Mouse (Mus musculus) spleen, postnatal 14 days (tissue): ENCODE results near the gene Selenop.

ENCODE experiments used
- DNase-seq, 2 experiments: peaks; one replicate each; pipeline ENCODE4 v3.0.0; 2021 to 2022; ENCODE audit warnings: low spot score in 2 of 2

Selenop gene

DNA sequence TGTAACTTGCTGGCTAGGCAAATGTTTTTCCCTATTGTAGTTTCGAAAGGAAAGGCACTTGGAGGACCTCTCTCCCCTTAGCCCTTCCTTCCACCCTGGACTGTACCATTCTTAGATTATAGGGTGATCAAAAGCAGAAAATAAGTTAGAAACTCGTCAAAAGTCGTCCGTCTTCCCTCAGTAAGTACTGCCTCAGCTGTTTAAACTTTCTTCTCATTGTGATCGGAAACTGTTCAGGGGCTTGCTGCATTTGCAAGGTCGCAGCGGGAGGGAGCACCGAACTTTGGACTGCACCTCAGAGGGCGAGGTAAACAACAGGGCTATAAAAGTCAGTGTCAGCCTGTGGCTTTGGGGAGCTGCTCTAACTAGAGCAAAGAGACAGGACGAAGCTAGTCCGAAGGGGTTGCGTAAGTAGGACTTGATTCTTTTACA is 2.3 kb downstream of the Selenop start:
- DNase-seq: peak; percentile 30 to 51

DNA sequence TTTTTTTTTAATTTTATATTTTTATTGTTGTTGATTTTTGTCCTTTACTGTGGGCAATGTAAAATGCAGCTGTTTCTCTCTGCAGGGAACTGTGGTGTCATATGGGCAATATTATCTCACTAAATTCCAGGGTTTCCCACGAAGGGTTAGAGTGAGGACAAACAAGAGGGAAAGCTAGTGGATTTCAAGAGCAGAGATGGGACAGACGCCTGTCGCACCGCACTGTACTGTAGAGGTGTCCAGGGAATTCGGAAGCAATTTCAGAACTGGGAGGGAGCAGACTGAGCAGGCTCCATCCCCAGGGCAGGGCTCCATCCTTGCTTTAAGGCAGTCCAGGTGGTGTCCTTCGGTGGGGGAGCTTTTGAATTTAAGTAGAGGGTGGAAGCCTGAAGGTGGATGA is 2.9 kb downstream of the Selenop start:
- DNase-seq: no peak

DNA sequence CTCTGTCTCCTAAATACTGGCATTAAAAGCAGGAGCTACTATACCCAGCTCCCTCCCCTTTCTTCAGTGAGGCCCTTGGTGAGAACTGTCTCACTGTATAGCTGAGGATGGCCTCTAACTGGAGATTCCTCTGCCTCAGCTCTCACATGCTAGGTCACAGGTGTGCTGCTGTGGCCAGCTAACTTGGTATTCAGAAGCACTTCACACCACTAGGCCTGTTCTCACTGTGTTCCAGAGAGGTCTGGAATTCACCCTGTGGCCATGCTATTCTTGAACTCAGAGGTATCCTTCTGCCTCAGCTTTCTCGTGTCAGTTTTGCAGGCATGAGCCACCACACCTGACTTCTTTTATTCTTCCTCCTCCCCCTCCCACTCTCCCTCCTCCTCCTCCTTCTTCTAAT is 4.8 kb downstream of the Selenop start:
- DNase-seq: no peak

DNA sequence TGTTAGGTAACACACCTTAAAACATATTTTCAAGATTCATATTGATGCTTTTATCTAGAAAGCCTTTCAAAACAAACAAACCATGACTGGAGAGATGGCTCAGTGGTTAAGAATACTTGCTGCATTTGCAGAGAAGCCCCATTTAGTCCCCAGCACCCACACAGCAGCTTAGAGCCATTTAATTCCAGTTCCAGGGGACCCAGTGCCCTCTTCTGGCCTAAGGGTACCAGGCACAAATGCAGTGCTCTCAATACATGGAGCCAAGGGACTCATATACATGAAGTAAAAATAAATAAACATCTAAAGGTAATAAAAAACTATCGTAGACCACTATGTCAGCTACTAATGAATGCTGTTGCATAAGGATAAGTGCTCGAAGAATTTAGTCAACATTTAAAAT is 9.0 kb downstream of the Selenop start:
- no peak for DNase-seq

DNA sequence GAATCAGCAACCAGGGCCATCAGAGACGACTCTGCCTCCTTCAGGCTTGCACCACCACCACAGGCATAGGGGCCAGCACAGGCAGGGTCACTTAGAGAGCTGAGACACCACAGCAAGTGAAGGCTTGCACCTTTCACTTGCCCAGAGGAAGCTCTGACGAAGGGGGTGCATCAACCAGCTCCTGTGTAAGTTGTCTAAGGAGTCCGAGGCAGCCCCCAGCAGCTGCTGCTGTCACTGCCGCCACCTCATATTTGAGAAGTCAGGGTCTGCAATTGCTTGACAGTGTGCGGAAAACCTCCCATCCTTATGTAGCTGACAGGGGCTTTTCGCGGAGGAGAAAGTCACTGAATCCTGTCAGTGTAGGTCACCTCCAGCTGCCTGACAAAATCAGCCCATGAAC is 10.9 kb downstream of the Selenop start:
- no peak for DNase-seq

DNA sequence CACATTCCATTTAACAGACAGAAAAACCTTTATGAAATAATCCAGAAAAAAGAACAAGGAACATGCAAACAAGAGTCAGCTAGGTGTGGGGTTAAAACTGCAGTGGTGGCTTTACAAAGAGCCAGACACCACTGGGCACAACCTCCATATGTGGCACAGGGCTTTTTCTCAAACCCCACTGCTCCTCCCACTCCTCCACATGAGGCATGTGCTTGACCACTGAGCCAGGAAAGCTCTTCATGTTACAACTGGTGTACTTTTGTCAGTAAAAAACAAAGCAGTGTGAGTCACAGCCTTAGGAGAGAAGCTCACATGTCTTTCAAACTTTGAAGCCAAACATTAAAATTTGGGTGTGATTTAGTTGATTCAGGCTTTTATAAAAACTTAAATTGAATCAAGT is 12.9 kb downstream of the Selenop start:
- DNase-seq: no peak

DNA sequence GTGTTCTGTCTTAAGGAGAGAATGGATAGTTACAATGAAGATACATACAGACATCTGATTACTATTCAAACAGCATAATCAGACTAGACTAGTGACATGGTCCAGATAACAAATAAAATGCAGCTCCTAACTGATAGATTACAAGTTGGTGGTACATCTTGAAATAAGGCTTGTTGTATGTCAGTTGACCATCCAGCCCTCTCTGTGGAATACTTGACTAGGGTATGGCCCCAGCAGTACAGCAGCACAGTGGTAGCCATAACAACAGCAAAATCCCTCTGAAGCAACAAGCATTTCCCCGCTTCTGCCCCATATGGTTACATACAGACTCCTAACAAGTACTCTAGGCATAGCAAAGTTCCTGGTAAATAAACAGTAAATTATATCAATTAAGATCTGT is 13.4 kb downstream of the Selenop start:
- DNase-seq: no peak

DNA sequence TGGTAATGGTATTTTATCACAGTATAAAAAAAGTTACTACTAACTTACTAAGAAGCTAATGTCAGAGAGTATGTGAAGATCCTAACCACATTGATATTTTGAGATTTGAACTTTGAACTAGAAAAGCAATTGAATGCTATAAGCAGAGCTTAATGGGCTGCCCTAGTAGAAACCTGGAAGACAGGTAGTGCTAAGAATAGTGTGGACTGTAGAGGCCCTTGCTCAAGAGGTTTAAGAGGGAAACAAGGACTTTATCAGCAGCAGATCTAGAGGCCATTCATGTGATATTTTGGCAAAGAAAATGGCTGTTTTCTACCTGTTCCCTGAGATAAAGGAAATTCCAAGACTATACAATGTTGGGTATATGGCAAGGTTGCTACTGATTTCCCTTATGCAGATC is 17.7 kb downstream of the Selenop start:
- no peak for DNase-seq

DNA sequence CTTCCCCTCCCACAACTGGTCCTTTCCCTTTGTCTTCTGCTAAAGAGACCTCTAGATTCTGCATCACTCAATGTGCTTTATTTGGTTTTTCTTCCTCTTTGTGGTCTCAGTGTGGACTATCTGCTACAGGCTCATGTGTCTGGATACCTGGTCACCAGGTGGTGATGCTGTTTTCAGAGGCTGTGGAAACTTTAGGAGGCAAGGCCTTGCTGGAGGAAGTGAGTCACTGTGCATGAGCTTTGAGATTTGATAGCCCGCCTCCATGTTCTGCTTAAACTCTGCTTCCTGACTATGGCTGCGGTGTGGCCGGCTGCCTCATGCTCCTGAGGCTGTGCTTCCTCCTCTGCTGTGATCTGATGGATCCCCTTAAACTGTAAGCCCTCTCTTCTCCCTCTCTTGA is 22.1 kb downstream of the Selenop start:
- DNase-seq: no peak

DNA sequence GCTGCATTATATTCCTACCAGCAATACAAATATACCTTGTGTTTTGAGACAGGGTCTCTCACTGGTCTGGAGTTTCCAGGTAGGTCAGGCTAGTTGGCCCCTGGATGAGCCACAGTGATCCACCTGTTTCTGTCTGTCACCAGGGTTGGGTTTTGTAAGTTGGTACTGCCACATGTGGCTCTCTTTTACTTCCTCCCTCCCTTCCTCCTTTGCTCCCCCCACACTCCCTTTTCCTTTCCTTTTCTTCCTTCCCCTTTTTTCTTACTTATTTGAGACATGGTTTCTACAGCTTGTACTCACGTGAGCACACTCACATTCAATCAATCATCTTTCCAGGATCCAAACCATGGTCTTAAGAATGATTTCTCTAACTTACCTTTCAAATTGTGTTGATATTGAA is 25.1 kb downstream of the Selenop start:
- no peak for DNase-seq

DNA sequence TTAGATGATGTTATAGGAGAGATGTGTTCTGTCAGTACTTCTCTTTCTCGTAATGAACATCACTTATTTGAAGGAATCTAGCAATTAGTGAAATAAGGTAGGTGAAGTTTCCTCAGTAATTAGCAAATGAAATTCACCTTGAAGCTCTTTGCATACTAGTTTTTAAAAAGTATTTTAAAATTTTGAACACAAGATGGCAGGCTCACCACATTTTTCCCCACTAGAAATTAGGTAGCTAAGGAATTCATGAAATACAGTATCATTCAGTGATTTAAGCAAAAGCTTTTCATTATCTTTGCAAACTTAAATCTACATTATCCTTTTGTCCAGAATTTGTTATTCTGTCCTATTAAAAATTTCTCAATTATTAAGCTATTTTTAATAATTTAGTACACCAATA is 27.6 kb downstream of the Selenop start:
- DNase-seq: no peak

DNA sequence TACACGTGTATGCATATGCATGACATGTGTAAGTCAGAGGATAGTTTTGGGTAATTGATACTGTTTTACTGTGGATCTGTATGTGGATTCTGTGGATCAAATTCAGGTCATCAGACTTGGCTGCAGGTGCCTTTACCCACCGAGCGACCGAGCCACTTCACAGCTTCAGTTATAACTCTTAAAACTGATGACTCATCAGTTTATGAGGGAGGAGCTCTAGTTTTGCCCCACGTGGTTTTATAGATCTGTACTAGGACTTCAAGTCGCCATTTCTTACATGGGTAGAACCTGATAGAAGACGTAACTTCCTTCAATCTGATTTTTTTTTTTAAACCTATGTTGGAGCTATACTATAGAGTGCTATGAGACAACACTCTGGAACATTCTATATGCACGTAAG is 29.3 kb downstream of the Selenop start:
- DNase-seq: no peak

DNA sequence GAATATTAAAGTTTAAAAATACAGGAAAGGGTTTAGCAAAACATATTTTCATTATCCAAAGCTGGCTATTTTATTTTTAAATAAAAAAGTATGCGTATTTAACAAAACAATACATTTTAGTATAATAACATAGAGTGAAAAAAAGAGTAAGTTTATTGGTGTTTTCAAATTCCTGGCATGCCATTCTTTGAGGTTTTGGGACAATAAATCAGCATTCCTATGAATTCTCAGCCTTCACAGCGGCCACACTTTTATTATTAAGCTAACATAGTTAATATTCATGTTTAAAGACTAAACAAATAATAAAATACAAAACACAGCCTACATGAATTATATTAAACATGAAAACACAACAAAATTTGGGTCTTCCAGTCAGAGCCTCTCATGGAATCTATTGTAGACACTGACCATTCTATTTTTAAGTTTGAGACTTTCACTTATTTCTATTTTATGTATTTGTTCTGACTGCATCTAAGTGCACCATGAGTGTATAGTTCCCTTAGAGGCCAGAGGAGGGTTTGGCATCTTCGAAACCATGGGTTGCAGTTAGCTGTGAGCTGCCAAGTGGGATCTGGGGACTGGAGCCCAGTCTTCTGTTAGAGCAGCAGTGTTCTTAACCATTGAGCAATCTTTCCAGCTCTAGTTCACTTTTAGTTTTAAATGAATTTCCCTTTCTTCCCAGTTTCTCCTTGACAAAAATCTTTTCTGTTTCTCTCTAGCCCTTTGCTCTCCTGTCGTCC is 32.2 kb downstream of the Selenop start:
- DNase-seq: no peak

DNA sequence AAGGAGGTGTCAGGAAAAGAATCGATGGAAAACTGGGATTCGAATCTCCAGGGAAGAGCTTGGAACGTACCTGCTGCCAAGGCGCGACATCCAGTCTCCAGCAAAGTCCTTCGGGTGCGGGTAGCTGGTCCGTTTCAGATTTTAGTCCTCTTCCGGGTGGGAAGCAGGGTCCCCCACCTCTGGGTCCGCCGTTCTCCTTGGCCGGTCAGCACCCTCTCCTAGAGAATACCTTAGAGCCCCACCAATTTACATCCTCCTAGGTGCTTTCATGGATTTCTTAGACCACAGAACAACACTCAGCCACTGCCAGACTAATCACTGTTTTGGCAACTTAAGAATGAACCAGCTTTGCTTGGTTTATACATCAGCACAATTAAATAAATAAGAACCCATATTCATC is 35.1 kb downstream of the Selenop start, which contains the start of gene Ccdc152:
TSS of gene Ccdc152 (minus strand) at position 101 of the 400 bp plus-strand sequence.
- DNase-seq: no peak

DNA sequence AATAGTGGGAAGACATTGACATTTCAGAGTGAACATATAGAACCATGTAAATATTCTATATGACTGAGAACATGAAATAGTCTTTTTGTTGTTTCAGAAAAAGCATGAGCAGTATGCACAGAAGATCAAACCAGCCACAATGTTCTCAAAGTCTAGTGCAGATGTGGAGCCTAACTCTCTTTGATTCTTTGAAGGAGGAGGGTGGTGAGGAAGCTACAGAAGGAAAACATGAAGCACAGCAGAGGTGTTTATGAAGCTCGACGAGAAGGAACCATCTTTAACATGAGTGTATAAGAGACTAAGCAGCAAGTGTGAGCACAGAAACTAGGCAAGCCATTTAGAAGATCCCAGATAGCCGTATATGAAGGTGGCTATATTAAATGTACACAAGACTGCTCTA is 41.5 kb downstream of the Selenop start:
- no peak for DNase-seq

DNA sequence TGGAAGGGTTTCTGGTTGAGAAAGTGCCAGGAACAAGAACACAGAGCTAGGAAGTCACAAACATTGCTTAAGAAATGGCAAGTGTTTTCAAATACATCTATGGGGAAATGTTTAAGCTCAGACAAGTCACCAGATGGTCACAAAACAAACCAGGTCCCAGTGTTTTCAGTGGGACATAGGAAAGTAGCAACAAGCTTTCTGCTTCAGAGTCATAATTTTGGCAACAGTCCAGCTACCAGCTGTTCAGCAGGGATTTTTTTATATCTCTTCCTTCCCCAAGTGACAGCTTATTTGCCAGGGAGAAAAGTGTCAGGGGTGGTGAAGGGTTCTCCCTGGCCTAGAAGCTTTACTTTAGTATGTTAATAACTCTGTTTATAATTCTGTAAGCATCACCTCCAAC is 44.6 kb downstream of the Selenop start:
- no peak for DNase-seq

DNA sequence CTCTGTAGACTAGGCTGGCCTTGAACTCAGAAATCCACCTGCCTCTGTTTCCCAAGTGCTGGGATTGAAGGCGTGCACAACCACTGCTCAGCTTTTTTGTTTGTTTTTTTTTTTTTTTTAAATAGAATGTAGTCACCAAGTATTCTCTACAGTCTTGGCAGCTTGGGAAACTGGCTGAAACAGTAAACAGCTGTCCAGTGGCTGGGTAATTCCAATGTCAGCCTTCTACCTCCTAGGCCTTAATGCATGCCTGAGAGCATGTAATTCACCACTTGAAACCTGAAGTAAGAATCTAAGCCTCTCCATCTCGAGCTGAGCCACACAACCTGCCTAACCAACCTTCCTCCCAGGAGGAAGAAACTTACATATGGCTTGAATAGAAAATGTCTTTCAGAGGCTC is 48.3 kb downstream of the Selenop start:
- DNase-seq: no peak

DNA sequence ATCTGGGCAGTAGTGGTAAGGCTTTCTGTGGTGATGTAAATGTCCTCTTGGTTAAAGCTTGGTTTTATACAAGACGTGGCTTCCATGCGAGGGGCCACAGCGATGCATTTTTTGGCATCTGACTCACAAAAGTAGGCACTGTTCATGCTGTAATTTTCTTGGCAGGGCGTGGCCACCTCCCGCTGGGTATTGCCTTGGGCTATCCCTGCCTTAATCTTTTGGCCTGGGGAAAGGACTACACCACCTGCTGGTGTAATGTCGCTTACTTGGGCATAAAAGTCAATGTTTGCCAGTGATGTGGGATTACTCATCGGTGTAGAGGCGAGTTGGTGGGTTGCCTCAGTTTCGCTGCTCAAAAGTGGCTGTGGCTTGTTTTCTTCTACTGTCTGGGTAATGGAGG is 51.6 kb downstream of the Selenop start:
- DNase-seq: no peak

DNA sequence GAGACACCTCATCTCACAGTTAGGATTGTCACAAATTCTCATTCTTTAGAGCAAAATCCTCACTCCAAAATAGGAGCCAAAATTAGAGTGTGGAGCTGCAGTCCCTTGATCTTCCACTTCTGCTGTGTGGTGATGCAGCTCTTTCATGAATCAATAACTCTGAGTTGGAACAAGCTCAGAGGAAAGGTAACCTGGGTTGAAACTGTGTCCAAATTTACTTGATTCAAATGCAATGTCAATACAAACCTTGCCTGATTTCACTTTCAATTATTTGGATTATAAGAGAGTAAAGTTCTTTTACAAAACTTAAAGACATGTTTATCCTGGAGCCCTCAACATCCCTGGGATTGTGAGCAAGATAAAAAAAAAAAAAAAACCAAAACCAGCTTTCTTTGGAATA is 54.7 kb downstream of the Selenop start:
- DNase-seq: no peak
